Mouse (Mus musculus) embryonic facial prominence, embryonic 10.5 days (tissue): ENCODE results near the gene Gm13272. TPM values are rescaled to one million over a fixed set of nuclear protein-coding genes. Genes with fewer than 3 reads are reported as not detected.
"Not testable (repeated sequence)": the region's sequence is repeated elsewhere in the genome, so short reads cannot be mapped to it uniquely, and the experiment has no call there.

Source experiments
- DNase-seq: peaks from one replicate; pipeline ENCODE4 v3.0.0-alpha.2; 2017; ENCODE audit warnings: low spot score
- H3K27ac ChIP-seq: fragments of 300-500 bp; sonication (generic); replicated peaks from 2 replicates; pipeline ENCODE4 v1.5.1; 2016; ENCODE audit warnings: mild to moderate bottlenecking
- H3K27me3 ChIP-seq: fragments of 300-500 bp; sonication (generic); replicated peaks from 2 replicates; pipeline ENCODE4 v1.6.1; 2016; ENCODE audit warnings: low read depth, mild to moderate bottlenecking; ENCODE audit not compliant: poor library complexity, severe bottlenecking
- H3K36me3 ChIP-seq: fragments of 300-500 bp; sonication (generic); replicated peaks from 2 replicates; pipeline ENCODE4 v1.6.1; 2016; ENCODE audit warnings: mild to moderate bottlenecking, moderate library complexity
- H3K4me1 ChIP-seq: fragments of 300-500 bp; sonication (generic); 2 replicates; pipeline ENCODE4 v1.6.1; 2016
- H3K4me3 ChIP-seq: fragments of 300-500 bp; sonication (generic); 2 replicates; pipeline ENCODE4 v1.5.1; 2016; ENCODE audit warnings: mild to moderate bottlenecking, moderate library complexity
- H3K9me3 ChIP-seq: fragments of 300-500 bp; sonication (generic); 2 replicates; pipeline ENCODE4 v1.6.1; 2016; ENCODE audit warnings: mild to moderate bottlenecking
- WGBS: fragments of 180-500 bp; shearing (Covaris S2); methylation state at CpG from one replicate; pipeline ENCODE4 v1.1.7; 2016; 5-methylcytosine and 5-hydroxymethylcytosine counted together
- polyA plus RNA-seq: library from polyadenylated mRNA; unstranded; fragments of >200 nt; fragmentation: Nextera tagmentation; extraction: Ambion mirVana; gene quantifications from 2 replicates; pipeline ENCODE4 v1.2.1, GENCODE M21; 2016

Gene Gm13272
- polyA plus RNA-seq, 1 experiment from 2014 or later = not detected

GRCm38 (mm10) chr4:88760431-88760830 is 19.2 kb upstream of the Gm13272 start:
- Histone ChIP-seq H3K4me3 (peak overlapping the region; percentile 50), H3K27ac (peak overlapping the region; percentile 67)
- not testable (repeated sequence) for H3K36me3 ChIP-seq, H3K4me1 ChIP-seq, H3K27me3 ChIP-seq, H3K9me3 ChIP-seq
- DNase-seq = peak; percentile 84
- under 1% methylated on average over 24 of the region's 28 CpGs for WGBS

DNA sequence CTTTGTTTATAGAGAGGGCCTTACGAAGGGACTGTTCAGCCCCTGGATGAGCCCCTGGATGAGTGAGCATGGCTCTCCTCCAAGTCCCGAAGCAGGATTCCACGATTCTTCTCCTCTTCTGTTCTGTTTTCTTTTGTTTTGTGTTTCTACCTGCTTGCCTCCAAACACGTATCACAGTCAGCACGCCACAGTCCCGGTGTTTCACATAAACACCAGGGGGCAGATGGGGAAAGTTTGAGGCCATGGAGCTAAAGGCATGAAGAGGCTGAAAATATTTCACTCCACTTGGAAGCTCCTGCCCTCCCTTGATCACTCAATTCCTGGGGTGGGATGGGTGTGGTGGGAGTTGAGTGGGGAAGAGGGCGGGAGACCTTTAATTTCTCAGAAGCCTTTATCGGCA is 17.9 kb upstream of the Gm13272 start:
- not testable (repeated sequence) for H3K27me3 ChIP-seq, H3K27ac ChIP-seq, H3K4me1 ChIP-seq, H3K9me3 ChIP-seq, H3K36me3 ChIP-seq, H3K4me3 ChIP-seq, DNase-seq
- WGBS = 67% methylated on average over 6 of the region's 8 CpGs

GRCm38 (mm10) chr4:88762341-88762740 is 17.3 kb upstream of the Gm13272 start:
- not testable (repeated sequence) for H3K4me1 ChIP-seq, H3K27ac ChIP-seq, H3K36me3 ChIP-seq, DNase-seq, H3K9me3 ChIP-seq, H3K27me3 ChIP-seq, H3K4me3 ChIP-seq
- 52% methylated on average over 9 of the region's 9 CpGs for WGBS

DNA sequence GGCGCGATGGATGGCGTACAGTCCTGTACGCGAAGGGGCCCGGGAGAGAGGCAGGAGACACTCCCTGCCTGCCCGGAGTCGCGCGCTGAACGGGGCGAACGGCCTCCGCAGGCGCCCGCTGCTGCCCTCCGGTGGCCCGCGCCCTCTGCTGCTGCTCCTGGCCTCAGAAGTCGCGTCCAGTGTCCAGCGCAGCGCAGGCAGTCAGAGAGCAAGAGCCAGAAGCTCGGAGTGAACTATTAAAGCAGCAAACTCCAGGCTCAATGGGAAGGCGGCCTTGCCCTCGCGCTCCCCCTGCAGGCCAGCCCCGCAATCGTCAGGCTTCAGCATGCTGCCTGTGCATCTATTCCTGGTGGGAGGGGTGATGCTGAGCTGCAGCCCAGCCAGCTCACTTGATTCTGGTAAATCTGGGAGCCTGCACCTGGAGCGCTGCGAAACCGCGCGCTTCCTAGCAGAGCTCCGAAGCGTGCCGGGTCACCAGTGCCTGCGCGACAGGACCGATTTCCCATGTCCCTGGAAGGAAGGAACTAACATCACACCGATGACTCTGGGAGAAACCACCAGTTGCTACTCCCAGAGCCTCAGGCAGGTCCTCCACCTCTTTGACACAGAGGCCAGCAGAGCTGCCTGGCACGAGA is 16.1 kb upstream of the Gm13272 start:
- H3K9me3 ChIP-seq, H3K36me3 ChIP-seq, H3K4me1 ChIP-seq, H3K27ac ChIP-seq, H3K27me3 ChIP-seq: not testable (repeated sequence)
- WGBS = 3% methylated on average over 42 of the region's 42 CpGs
- peak overlapping the region; percentile 50 for H3K4me3 ChIP-seq
- DNase-seq = peak; percentile 81

GRCm38 (mm10) chr4:88773534-88773933 is 6.1 kb upstream of the Gm13272 start, which contains the start of gene Gm13290:
Gene Gm13290 (plus strand): TSS chr4:88773834.
- not testable (repeated sequence) for H3K36me3 ChIP-seq, H3K4me1 ChIP-seq, H3K27me3 ChIP-seq, H3K27ac ChIP-seq, H3K9me3 ChIP-seq, H3K4me3 ChIP-seq, DNase-seq
- WGBS = no CpG with 5 or more reads among the region's 32 CpGs

GRCm38 (mm10) chr4:88776622-88777021 is 3.0 kb upstream of the Gm13272 start, which contains the start of gene Gm13289:
Gene Gm13289 (plus strand): TSS chr4:88776922.
- WGBS = no CpG with 5 or more reads among the region's 29 CpGs
- not testable (repeated sequence) for DNase-seq, H3K27me3 ChIP-seq

GRCm38 (mm10) chr4:88780320-88780719 is 670 bp downstream of the Gm13272 start:
- H3K27me3 ChIP-seq, H3K4me1 ChIP-seq, H3K36me3 ChIP-seq, DNase-seq, H3K4me3 ChIP-seq, H3K27ac ChIP-seq, H3K9me3 ChIP-seq: not testable (repeated sequence)
- 42% methylated on average over 16 of the region's 18 CpGs for WGBS

More at GRCm38 (mm10) chr4:88776622-88777021, 3.0 kb upstream of the Gm13272 start, which contains the start of gene Gm13289:
- not testable (repeated sequence) for H3K27ac ChIP-seq, H3K36me3 ChIP-seq, H3K9me3 ChIP-seq, H3K4me1 ChIP-seq, H3K4me3 ChIP-seq

- peak within 1 kb of the TSS; percentile 40; the same call in 1 of the 2 replicates for H3K4me3 ChIP-seq
- not testable (repeated sequence) for DNase-seq, H3K27me3 ChIP-seq, H3K36me3 ChIP-seq, H3K4me1 ChIP-seq, H3K27ac ChIP-seq, H3K9me3 ChIP-seq
- WGBS = 24% methylated on average over 5 of the region's 7 CpGs
These were observed 2.2 kb downstream of the Gm13272 start, which contains the start of gene Ifnz for GRCm38 (mm10) chr4:88781831-88782230. Gene Ifnz (plus strand): TSS chr4:88782131.

DNA sequence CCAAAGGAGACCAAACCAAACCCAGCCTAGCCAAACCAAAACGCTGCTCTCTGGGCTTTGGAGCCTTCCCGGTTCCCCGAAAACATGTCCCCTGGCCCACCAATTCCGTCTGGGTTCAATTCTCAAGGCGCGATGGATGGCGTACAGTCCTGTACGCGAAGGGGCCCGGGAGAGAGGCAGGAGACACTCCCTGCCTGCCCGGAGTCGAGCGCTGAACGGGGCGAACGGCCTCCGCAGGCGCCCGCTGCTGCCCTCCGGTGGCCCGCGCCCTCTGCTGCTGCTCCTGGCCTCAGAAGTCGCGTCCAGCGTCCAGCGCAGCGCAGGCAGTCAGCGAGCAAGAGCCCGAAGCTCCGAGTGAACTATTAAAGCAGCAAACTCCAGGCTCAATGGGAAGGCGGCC is 2.7 kb downstream of the Gm13272 start:
- not testable (repeated sequence) for H3K27ac ChIP-seq, DNase-seq, H3K9me3 ChIP-seq, H3K27me3 ChIP-seq, H3K36me3 ChIP-seq, H3K4me1 ChIP-seq
- peak overlapping the region; percentile 40; the same call in 1 of the 2 replicates for H3K4me3 ChIP-seq
- 2% methylated on average over 15 of the region's 31 CpGs for WGBS

DNA sequence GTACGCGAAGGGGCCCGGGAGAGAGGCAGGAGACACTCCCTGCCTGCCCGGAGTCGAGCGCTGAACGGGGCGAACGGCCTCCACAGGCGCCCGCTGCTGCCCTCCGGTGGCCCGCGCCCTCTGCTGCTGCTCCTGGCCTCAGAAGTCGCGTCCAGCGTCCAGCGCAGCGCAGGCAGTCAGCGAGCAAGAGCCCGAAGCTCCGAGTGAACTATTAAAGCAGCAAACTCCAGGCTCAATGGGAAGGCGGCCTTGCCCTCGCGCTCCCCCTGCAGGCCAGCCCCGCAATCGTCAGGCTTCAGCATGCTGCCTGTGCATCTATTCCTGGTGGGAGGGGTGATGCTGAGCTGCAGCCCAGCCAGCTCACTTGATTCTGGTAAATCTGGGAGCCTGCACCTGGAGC is 5.8 kb downstream of the Gm13272 start, which contains the start of gene Gm13276:
Gene Gm13276, plus strand, starts transcription at position 301 of the 400 bp plus-strand sequence.
- H3K4me1 ChIP-seq, H3K27me3 ChIP-seq, DNase-seq, H3K9me3 ChIP-seq, H3K27ac ChIP-seq, H3K4me3 ChIP-seq, H3K36me3 ChIP-seq: not testable (repeated sequence)
- no CpG with 5 or more reads among the region's 27 CpGs for WGBS

- not testable (repeated sequence) for H3K9me3 ChIP-seq, H3K36me3 ChIP-seq, H3K4me3 ChIP-seq, H3K4me1 ChIP-seq, H3K27me3 ChIP-seq, DNase-seq, H3K27ac ChIP-seq
- 0% methylated on average over 4 of the region's 28 CpGs for WGBS
These were observed 8.8 kb downstream of the Gm13272 start, which contains the start of gene Gm13277 for GRCm38 (mm10) chr4:88788402-88788801. Gene Gm13277 (plus strand): TSS chr4:88788632.

- not testable (repeated sequence) for H3K27ac ChIP-seq, H3K4me3 ChIP-seq, H3K9me3 ChIP-seq, H3K36me3 ChIP-seq, DNase-seq, H3K27me3 ChIP-seq, H3K4me1 ChIP-seq
- no CpG with 5 or more reads among the region's 28 CpGs for WGBS
These were observed 11.6 kb downstream of the Gm13272 start, which contains the start of gene Gm13278 for GRCm38 (mm10) chr4:88791250-88791649. Gene Gm13278 (plus strand): TSS chr4:88791550.

DNA sequence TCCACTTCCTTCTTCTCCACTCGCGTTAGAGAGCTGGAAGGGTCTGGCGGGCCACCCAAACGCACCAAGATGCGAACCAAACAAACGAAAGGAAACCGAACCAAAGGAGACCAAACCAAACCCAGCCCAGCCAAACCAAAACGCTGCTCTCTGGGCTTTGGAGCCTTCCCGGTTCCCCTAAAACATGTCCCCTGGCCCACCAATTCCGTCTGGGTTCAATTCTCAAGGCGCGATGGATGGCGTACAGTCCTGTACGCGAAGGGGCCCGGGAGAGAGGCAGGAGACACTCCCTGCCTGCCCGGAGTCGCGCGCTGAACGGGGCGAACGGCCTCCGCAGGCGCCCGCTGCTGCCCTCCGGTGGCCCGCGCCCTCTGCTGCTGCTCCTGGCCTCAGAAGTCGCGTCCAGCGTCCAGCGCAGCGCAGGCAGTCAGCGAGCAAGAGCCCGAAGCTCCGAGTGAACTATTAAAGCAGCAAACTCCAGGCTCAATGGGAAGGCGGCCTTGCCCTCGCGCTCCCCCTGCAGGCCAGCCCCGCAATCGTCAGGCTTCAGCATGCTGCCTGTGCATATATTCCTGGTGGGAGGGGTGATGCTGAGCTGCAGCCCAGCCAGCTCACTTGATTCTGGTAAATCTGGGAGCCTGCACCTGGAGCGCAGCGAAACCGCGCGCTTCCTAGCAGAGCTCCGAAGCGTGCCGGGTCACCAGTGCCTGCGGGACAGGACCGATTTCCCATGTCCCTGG is 14.5 kb downstream of the Gm13272 start, which contains the start of gene Gm13275:
Gene Gm13275, plus strand, starts transcription at position 552 of the 740 bp plus-strand sequence.
- not testable (repeated sequence) for H3K27me3 ChIP-seq, H3K9me3 ChIP-seq, H3K36me3 ChIP-seq, H3K27ac ChIP-seq, DNase-seq, H3K4me3 ChIP-seq, H3K4me1 ChIP-seq
- 2% methylated on average over 19 of the region's 52 CpGs for WGBS
